Mouse (Mus musculus) small intestine, adult 2 months (tissue): ENCODE results near the gene Prmt7.

Source experiments
- CTCF ChIP-seq: fragments of 200-500 bp; IDR thresholded peaks from 2 replicates; pipeline ENCODE4 v1.5.1; 2012; ENCODE audit warnings: low read depth, mild to moderate bottlenecking, control low read depth, inconsistent platforms, low read length, moderate library complexity, mixed read lengths; ENCODE audit not compliant: insufficient replicate concordance, insufficient read length; ENCODE audit errors: extremely low read depth
- POLR2A ChIP-seq: fragments of 200-500 bp; IDR thresholded peaks from 2 replicates; pipeline ENCODE4 v1.6.1; 2012; ENCODE audit warnings: low read depth, mild to moderate bottlenecking, control low read depth, inconsistent platforms, low read length, moderate library complexity

DNA sequence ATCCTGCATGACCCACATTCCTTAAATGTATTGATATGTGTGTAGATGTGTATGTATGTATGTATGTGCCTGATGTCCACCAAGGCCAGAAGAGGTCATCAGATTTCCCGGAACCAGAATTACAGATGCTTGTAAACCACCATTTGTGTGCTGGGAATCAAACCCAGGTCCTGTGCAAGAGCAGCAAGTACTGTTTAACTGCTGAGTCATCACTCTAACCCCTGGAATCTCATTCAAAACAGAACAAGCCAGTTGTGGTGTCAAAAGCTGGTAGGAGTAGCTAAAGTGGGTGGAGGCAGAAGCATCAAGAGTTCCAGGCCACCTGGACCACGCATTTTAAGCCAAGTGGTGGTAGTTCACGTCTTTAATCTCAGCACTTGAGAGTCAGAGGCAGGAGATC, 3.2 kb downstream of the Prmt7 start:
- TF ChIP-seq POLR2A: no peak
- TF ChIP-seq CTCF: no peak
